Mouse (Mus musculus): ENCODE results near the gene Tenm4. TPM values are rescaled to one million over a fixed set of nuclear protein-coding genes. Genes with fewer than 3 reads are reported as not detected.

Tenm4 gene
- total and polyA plus RNA-seq, 3 experiments, result 0.03 to 0.26 (median 0.04) TPM

GRCm38 (mm10) chr7:96802216-96802615 lies 631.2 kb downstream of the Tenm4 start:
- no peaks in the 10 kb centered on the region for H3K79me2 ChIP-seq (replicated peaks; ENCODE audit: control insufficient read depth, extremely low read depth, insufficient read depth, poor library complexity, severe bottlenecking)
- dilution Hi-C loops (cut with MboI; ENCODE audit: extremely low pct_ligation_motif_present, extremely low pct_unique_long_range_greater_than_20kb, low sequenced_read_pairs), result no loop called here
- in situ Hi-C loops (cut with MboI; ENCODE audit: low pct_ligation_motif_present, low pct_unique_long_range_greater_than_20kb, low sequenced_read_pairs), result no loop called here
- H3K27ac ChIP-seq (ENCODE audit: insufficient read depth, low read depth), result no peak overlapping the region
- H3K4me3 ChIP-seq (replicated peaks in 1 of 3; ENCODE audit: low read depth in 2 of 3, low read length in 2 of 3, poor library complexity in 1 of 3), result no peak overlapping the region
- no peak for DNase-seq (ENCODE audit: extremely low read depth)
- H3K4me1 ChIP-seq (ENCODE audit: control insufficient read depth in 1 of 2, insufficient read depth in 2 of 2), result peaks cover 0 to 8% of the 10 kb centered on the region in 2 experiments; a peak in 2 of 4 replicates
- H3K9ac ChIP-seq (ENCODE audit: insufficient read depth, low read depth), result no peak overlapping the region
- no peaks in the 10 kb centered on the region for H3K9me3 ChIP-seq (replicated peaks; ENCODE audit: low read length)
- H3K4me2 ChIP-seq (ENCODE audit: insufficient read depth, low read depth, poor library complexity, severe bottlenecking), result no peak overlapping the region
- no peaks in the 10 kb centered on the region for H3K36me3 ChIP-seq (replicated peaks in 1 of 2; ENCODE audit: control insufficient read depth in 1 of 2, insufficient read depth in 1 of 2, low read length in 1 of 2)
- H3K27me3 ChIP-seq (replicated peaks), result no peaks in the 10 kb centered on the region
- TF ChIP-seq SIN3A (IDR thresholded peaks at IDR 0.05; ENCODE audit: low read length), result no peak
- TF ChIP-seq ZNF384 (IDR thresholded peaks at IDR 0.05; ENCODE audit: low read depth, low read length), result no peak
- no peak for TF ChIP-seq BHLHE40 (IDR thresholded peaks at IDR 0.05; ENCODE audit: low read depth, low read length)
- TF ChIP-seq CHD1 (IDR thresholded peaks at IDR 0.05; ENCODE audit: low read depth, low read length), result no peak
- no peak for TF ChIP-seq ELF1 (IDR thresholded peaks at IDR 0.05; ENCODE audit: low read depth, low read length)
- TF ChIP-seq MAX (IDR thresholded peaks at IDR 0.05; ENCODE audit: low read length), result no peak
- TF ChIP-seq JUN (IDR thresholded peaks at IDR 0.05; ENCODE audit: insufficient read depth, low read depth, low read length), result no peak
- TF ChIP-seq POLR2A (IDR thresholded peaks at IDR 0.05; ENCODE audit: low read depth, low read length), result no peak
- no peak for TF ChIP-seq CTCF (conservative IDR thresholded peaks at IDR 0.05 in 1 of 2, IDR thresholded peaks at IDR 0.05 in 1 of 2; ENCODE audit: low read depth in 2 of 2, low read length in 2 of 2)
- TF ChIP-seq ZC3H11A (IDR thresholded peaks at IDR 0.05; ENCODE audit: low read depth, low read length), result no peak
- TF ChIP-seq MEF2A (IDR thresholded peaks at IDR 0.05; ENCODE audit: borderline replicate concordance, low read depth, low read length), result no peak
- no peak for TF ChIP-seq TBP (conservative IDR thresholded peaks at IDR 0.05; ENCODE audit: low read depth, low read length)
- TF ChIP-seq GABPA (IDR thresholded peaks at IDR 0.05; ENCODE audit: insufficient replicate concordance, low read depth, low read length), result no peak
- TF ChIP-seq ZMIZ1 (IDR thresholded peaks at IDR 0.05; ENCODE audit: low read depth, low read length), result no peak
- TF ChIP-seq MAFK (IDR thresholded peaks at IDR 0.05; ENCODE audit: insufficient replicate concordance, low read length), result no peak
- no peak for TF ChIP-seq RAD21 (IDR thresholded peaks at IDR 0.05; ENCODE audit: low read depth, low read length)
- no peak for TF ChIP-seq PAX5 (IDR thresholded peaks at IDR 0.05; ENCODE audit: low read length)
- TF ChIP-seq USF2 (conservative IDR thresholded peaks at IDR 0.05; ENCODE audit: low read depth, low read length), result no peak
- no peak for TF ChIP-seq KAT2A (IDR thresholded peaks at IDR 0.05; ENCODE audit: insufficient replicate concordance, low read length)

DNA sequence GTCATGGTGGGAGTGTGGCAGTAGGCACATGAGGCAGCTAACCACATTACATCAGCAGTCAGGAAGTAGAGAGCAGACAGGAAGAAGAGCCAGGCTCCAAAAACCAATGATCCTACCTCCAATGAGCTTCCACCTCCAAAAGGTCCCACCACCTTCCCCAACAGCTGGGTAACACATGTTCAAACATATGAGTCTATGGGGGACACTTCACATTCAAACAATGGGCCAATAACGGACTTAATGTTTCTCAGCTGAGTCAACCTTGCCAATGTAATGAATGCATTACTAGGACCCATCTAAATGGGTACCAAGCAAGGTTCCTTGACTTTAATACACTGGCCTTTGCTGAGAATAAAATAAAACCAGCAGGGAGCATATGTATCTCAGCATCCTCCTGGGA lies 635.5 kb downstream of the Tenm4 start:
- dilution Hi-C loops (cut with MboI; ENCODE audit: extremely low pct_ligation_motif_present, extremely low pct_unique_long_range_greater_than_20kb, low sequenced_read_pairs), result no loop called here
- TF ChIP-seq SMC3 (IDR thresholded peaks at IDR 0.05; ENCODE audit: low read depth, low read length), result no peak
- TF ChIP-seq ZNF384 (IDR thresholded peaks at IDR 0.05; ENCODE audit: low read depth, low read length), result no peak
- TF ChIP-seq MXI1 (IDR thresholded peaks at IDR 0.05; ENCODE audit: low read depth, low read length), result no peak
- TF ChIP-seq GABPA (IDR thresholded peaks at IDR 0.05; ENCODE audit: insufficient replicate concordance, low read depth, low read length), result no peak
- no peak for TF ChIP-seq JUND (conservative IDR thresholded peaks at IDR 0.05; ENCODE audit: low read depth, low read length)
- TF ChIP-seq ZC3H11A (IDR thresholded peaks at IDR 0.05; ENCODE audit: low read depth, low read length), result no peak
- no peak for TF ChIP-seq HCFC1 (IDR thresholded peaks at IDR 0.05; ENCODE audit: low read depth, low read length)
- no peak for TF ChIP-seq RCOR1 (conservative IDR thresholded peaks at IDR 0.05; ENCODE audit: low read depth, low read length)
- no peak for TF ChIP-seq MAX (IDR thresholded peaks at IDR 0.05; ENCODE audit: low read length)
- TF ChIP-seq IRF4 (IDR thresholded peaks at IDR 0.05; ENCODE audit: low read depth, low read length), result no peak
- TF ChIP-seq PAX5 (IDR thresholded peaks at IDR 0.05; ENCODE audit: low read length), result no peak
- no peaks in the 10 kb centered on the region for H3K79me2 ChIP-seq (replicated peaks; ENCODE audit: control insufficient read depth, extremely low read depth, insufficient read depth, poor library complexity, severe bottlenecking)

More for the DNA sequence above, 635.5 kb downstream of the Tenm4 start:
- Histone ChIP-seq H3K36me3 (replicated peaks in 1 of 2; ENCODE audit: control insufficient read depth in 1 of 2, insufficient read depth in 1 of 2, low read length in 1 of 2) (no peaks in the 10 kb centered on the region), H3K4me3 (replicated peaks in 1 of 3; ENCODE audit: low read depth in 2 of 3, low read length in 2 of 3, poor library complexity in 1 of 3) (no peak overlapping the region), H3K4me2 (ENCODE audit: insufficient read depth, low read depth, poor library complexity, severe bottlenecking) (no peak overlapping the region), H3K27ac (ENCODE audit: insufficient read depth, low read depth) (no peak overlapping the region), H3K27me3 (replicated peaks) (no peaks in the 10 kb centered on the region), H3K9ac (ENCODE audit: insufficient read depth, low read depth) (no peak overlapping the region), H3K9me3 (replicated peaks; ENCODE audit: low read length) (no peaks in the 10 kb centered on the region), H3K4me1 (ENCODE audit: control insufficient read depth in 1 of 2, insufficient read depth in 2 of 2) (no peaks in the 10 kb centered on the region)
- in situ Hi-C loops (cut with MboI; ENCODE audit: low pct_ligation_motif_present, low pct_unique_long_range_greater_than_20kb, low sequenced_read_pairs), result no loop called here
- DNase-seq (ENCODE audit: extremely low read depth), result no peak

Data from CH12.LX (cell line).